Mouse (Mus musculus): ENCODE data around the gene Il1r1. TPM values are rescaled to one million over a fixed set of nuclear protein-coding genes. Genes with fewer than 3 reads are reported as not detected.

The Il1r1 gene
- polyA plus RNA-seq, 1 experiment from 2014 or later = 11.4 TPM

DNA sequence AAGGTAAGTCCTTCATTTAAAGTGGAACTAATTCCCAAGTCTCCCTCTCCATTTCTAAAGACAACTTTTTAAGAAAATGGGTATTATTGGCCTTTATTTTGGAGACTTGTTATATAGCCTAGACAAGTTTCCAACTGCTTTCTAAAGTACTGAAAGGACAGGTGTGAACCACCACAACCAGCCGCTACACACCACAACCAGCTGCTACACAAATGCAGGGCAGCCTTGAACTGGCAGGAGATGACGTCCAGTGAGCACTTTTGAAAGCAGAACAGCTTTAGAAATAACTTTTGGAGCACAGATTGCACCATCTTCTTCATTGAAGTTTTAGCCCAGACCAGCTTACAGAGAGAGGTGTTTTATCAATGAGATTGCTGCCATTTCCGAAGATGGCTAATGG is 102.7 kb downstream of the Il1r1 start:
- H3K27me3 ChIP-seq (ENCODE audit: control insufficient read depth, insufficient read depth, low read length) = no peaks in the 10 kb centered on the region
- H3K4me3 ChIP-seq (replicated peaks; ENCODE audit: low read length) = no peak overlapping the region
- no peaks in the 10 kb centered on the region for H3K4me1 ChIP-seq (ENCODE audit: control insufficient read depth, insufficient read depth, low read length)
- H3K9me3 ChIP-seq (replicated peaks; ENCODE audit: control insufficient read depth, low read length) = no peaks in the 10 kb centered on the region
- no peak overlapping the region for H3K27ac ChIP-seq (ENCODE audit: low read length)
- WGBS = 85% methylated on average over 3 of the region's 3 CpGs
- H3K4me2 ChIP-seq (ENCODE audit: low read depth, low read length) = no peak overlapping the region
- H3K36me3 ChIP-seq (ENCODE audit: control insufficient read depth, insufficient read depth, low read length) = no peaks in the 10 kb centered on the region
- no peak overlapping the region for H3K9ac ChIP-seq (ENCODE audit: low read length)
- ATAC-seq (ENCODE audit: insufficient read depth, low FRiP score) = no peak

DNA sequence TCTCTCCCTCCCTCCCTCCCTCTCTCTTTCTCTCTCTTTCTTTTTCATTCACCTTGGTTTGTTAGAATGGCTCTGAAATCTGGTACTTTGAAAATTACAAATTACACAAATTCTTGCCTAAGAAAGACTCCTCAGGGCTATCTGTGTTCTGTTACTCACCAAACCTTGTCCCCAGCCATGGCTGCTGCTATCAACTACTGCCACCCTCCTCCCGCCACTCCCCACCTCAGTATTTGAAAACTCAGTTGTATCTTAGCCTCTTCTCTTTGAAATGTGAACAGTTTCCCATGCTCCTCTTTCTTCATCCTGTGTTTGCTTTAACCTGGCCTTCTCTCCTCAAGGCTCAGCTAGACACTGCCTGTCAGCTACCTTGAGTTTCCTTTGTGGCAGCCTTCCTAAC is 104.6 kb downstream of the Il1r1 start:
- Histone ChIP-seq H3K27ac (ENCODE audit: low read length) (no peak overlapping the region), H3K27me3 (ENCODE audit: control insufficient read depth, insufficient read depth, low read length) (no peaks in the 10 kb centered on the region), H3K4me2 (ENCODE audit: low read depth, low read length) (no peak overlapping the region), H3K36me3 (ENCODE audit: control insufficient read depth, insufficient read depth, low read length) (no peaks in the 10 kb centered on the region), H3K4me1 (ENCODE audit: control insufficient read depth, insufficient read depth, low read length) (no peaks in the 10 kb centered on the region), H3K4me3 (replicated peaks; ENCODE audit: low read length) (no peak overlapping the region), H3K9me3 (replicated peaks; ENCODE audit: control insufficient read depth, low read length) (no peaks in the 10 kb centered on the region), H3K9ac (ENCODE audit: low read length) (no peak overlapping the region)
- 68% methylated on average over 1 of the region's 1 CpGs for WGBS
- no peak for ATAC-seq (ENCODE audit: insufficient read depth, low FRiP score)

DNA sequence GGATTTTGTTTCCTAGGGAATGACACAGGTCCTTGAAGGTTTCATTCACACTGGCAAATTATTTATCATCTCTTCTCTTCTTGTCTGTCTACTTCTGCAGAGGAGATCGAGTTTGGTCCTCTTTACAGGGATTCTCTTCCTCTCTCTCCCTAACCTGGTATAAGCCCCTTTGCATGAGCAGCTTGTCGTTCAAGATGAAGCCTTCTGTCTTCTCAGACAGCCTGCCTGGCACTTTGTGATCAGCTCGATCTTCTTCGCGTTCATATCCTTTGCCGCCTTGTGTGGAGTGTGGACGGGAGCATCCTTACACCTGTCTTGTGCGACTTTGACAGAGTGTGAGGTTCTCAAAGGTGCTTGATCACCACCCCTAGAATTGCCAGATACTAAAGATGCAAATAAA is 105.3 kb downstream of the Il1r1 start:
- Histone ChIP-seq H3K4me2 (ENCODE audit: low read depth, low read length) (no peak overlapping the region), H3K27me3 (ENCODE audit: control insufficient read depth, insufficient read depth, low read length) (no peaks in the 10 kb centered on the region), H3K4me3 (replicated peaks; ENCODE audit: low read length) (no peak overlapping the region), H3K27ac (ENCODE audit: low read length) (no peak overlapping the region), H3K4me1 (ENCODE audit: control insufficient read depth, insufficient read depth, low read length) (no peaks in the 10 kb centered on the region), H3K9ac (ENCODE audit: low read length) (no peak overlapping the region), H3K36me3 (ENCODE audit: control insufficient read depth, insufficient read depth, low read length) (no peaks in the 10 kb centered on the region), H3K9me3 (replicated peaks; ENCODE audit: control insufficient read depth, low read length) (no peaks in the 10 kb centered on the region)
- no peak for ATAC-seq (ENCODE audit: insufficient read depth, low FRiP score)
- WGBS = 84% methylated on average over 8 of the region's 8 CpGs

DNA sequence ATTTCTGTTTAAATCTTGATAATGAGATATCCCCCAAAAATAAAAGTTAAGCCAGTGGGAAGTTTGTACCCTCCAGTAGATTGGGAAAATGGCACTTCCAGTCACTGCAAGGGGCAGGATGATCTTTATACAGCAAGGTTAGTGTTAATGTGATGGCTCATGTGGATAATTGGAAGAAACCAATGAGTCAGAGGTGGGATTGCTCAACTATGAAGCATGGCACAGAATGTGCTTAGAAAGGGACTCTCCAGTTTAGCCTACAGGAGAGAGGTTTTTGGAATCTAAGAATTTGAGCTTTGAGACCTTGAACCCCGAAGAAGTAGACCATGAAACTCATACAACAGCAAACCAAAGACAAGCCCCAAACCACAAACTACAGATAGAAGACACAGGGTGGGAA is 114.5 kb downstream of the Il1r1 start:
- H3K27me3 ChIP-seq (ENCODE audit: control insufficient read depth, insufficient read depth, low read length) = no peaks in the 10 kb centered on the region
- no peaks in the 10 kb centered on the region for H3K36me3 ChIP-seq (ENCODE audit: control insufficient read depth, insufficient read depth, low read length)
- no peak for ATAC-seq (ENCODE audit: insufficient read depth, low FRiP score)
- H3K9ac ChIP-seq (ENCODE audit: low read length) = no peak overlapping the region
- no peaks in the 10 kb centered on the region for H3K9me3 ChIP-seq (replicated peaks; ENCODE audit: control insufficient read depth, low read length)
- no peak overlapping the region for H3K4me2 ChIP-seq (ENCODE audit: low read depth, low read length)
- H3K4me3 ChIP-seq (replicated peaks; ENCODE audit: low read length) = no peak overlapping the region
- 89% methylated on average over 1 of the region's 1 CpGs for WGBS
- no peaks in the 10 kb centered on the region for H3K4me1 ChIP-seq (ENCODE audit: control insufficient read depth, insufficient read depth, low read length)
- no peak overlapping the region for H3K27ac ChIP-seq (ENCODE audit: low read length)

DNA sequence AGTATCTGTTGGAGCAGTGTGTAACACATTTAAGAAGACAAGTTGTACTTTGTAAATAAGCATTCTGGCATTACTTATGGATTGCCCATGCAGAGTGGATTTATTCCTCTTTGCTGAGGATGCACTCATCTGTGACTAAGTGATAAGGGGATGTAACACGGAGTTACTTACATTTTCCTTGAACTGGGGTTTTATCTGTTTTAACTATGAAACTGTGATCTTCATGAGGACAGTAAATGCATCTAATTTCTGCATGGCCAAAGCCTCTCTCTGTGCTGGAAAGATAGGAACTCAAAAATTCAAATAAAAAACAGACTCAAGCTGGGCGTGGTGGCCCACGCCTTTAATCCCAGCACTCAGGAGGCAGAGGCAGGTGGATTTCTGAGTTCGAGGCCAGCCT is 115.2 kb downstream of the Il1r1 start:
- H3K4me3 ChIP-seq (replicated peaks; ENCODE audit: low read length) = no peak overlapping the region
- ATAC-seq (ENCODE audit: insufficient read depth, low FRiP score) = no peak
- H3K4me2 ChIP-seq (ENCODE audit: low read depth, low read length) = no peak overlapping the region
- no peaks in the 10 kb centered on the region for H3K4me1 ChIP-seq (ENCODE audit: control insufficient read depth, insufficient read depth, low read length)
- WGBS = 85% methylated on average over 4 of the region's 4 CpGs
- H3K27ac ChIP-seq (ENCODE audit: low read length) = no peak overlapping the region
- no peak overlapping the region for H3K9ac ChIP-seq (ENCODE audit: low read length)
- no peaks in the 10 kb centered on the region for H3K27me3 ChIP-seq (ENCODE audit: control insufficient read depth, insufficient read depth, low read length)
- no peaks in the 10 kb centered on the region for H3K36me3 ChIP-seq (ENCODE audit: control insufficient read depth, insufficient read depth, low read length)
- H3K9me3 ChIP-seq (replicated peaks; ENCODE audit: control insufficient read depth, low read length) = no peaks in the 10 kb centered on the region

DNA sequence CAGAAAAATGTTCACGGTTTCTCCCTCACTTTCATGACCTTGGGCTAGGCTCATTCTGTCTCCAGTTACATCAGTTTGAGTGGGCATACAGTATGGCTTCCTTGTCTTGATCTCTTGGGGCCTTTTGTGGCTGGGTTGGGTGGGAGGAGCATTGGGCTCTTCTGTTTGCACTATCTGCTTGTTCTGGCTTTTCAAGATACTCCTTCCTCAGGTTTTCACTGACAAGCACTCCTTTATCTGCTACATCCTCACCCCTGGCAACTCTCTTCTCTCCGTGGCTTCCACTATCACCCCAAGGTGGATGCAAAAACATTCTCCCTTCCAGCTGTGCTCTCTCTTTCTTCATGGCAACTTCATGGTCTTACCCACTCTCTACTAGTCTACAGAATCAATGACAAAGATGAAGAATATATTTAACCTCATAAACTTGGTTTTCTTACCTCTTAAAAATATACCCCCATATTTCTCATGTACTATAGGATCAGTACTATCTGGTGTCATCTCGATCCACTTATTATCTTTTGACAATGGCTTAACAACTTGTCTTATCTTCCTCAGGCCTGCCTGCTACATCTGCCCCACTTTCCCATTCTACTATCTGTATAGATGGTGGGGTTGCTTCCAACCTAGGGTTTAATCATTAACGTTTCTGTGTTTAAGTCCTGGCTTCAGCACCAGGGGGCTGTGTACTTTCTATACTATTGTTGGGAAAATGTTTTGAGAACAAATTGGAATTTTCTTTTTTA is 127.5 kb downstream of the Il1r1 start:
- WGBS = 67% methylated on average over 4 of the region's 4 CpGs
- no peaks in the 10 kb centered on the region for H3K9me3 ChIP-seq (replicated peaks; ENCODE audit: control insufficient read depth, low read length)
- no peak for ATAC-seq (ENCODE audit: insufficient read depth, low FRiP score)

DNA sequence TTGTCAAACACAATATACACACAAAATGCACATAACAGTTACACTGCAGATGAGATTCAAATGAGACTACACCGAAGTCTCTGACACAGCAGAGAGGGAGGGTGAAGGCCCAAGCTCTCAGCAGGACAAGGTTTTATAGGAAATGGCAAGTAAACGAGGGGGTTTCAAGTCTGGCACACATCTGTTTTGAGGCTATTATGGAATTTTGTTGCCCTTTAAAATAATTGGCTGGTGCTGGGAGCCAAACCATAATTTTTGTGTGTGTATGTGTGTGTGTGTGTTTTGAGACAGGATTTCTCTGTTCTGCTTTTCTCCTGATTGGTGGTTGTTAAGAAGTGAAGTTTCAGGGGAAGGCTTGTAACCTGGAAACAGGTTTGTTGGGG is 128.0 kb downstream of the Il1r1 start:
- Histone ChIP-seq H3K9ac (ENCODE audit: low read length) (no peak overlapping the region), H3K27ac (ENCODE audit: low read length) (no peak overlapping the region), H3K4me2 (ENCODE audit: low read depth, low read length) (no peak overlapping the region), H3K9me3 (replicated peaks; ENCODE audit: control insufficient read depth, low read length) (no peaks in the 10 kb centered on the region), H3K27me3 (ENCODE audit: control insufficient read depth, insufficient read depth, low read length) (no peaks in the 10 kb centered on the region), H3K36me3 (ENCODE audit: control insufficient read depth, insufficient read depth, low read length) (no peaks in the 10 kb centered on the region), H3K4me3 (replicated peaks; ENCODE audit: low read length) (no peak overlapping the region), H3K4me1 (ENCODE audit: control insufficient read depth, insufficient read depth, low read length) (0 out of 2 replicates have a peak, but pooled peaks cover 3% of the 10 kb centered on the region)
- ATAC-seq (ENCODE audit: insufficient read depth, low FRiP score) = no peak
- WGBS = 74% methylated on average over 2 of the region's 2 CpGs

More for the DNA sequence above, 127.5 kb downstream of the Il1r1 start:
- Histone ChIP-seq H3K4me2 (ENCODE audit: low read depth, low read length) (no peak overlapping the region), H3K27ac (ENCODE audit: low read length) (no peak overlapping the region), H3K9ac (ENCODE audit: low read length) (no peak overlapping the region), H3K4me1 (ENCODE audit: control insufficient read depth, insufficient read depth, low read length) (0 out of 2 replicates have a peak, but pooled peaks cover 1% of the 10 kb centered on the region), H3K36me3 (ENCODE audit: control insufficient read depth, insufficient read depth, low read length) (no peaks in the 10 kb centered on the region), H3K4me3 (replicated peaks; ENCODE audit: low read length) (no peak overlapping the region), H3K27me3 (ENCODE audit: control insufficient read depth, insufficient read depth, low read length) (no peaks in the 10 kb centered on the region)

DNA sequence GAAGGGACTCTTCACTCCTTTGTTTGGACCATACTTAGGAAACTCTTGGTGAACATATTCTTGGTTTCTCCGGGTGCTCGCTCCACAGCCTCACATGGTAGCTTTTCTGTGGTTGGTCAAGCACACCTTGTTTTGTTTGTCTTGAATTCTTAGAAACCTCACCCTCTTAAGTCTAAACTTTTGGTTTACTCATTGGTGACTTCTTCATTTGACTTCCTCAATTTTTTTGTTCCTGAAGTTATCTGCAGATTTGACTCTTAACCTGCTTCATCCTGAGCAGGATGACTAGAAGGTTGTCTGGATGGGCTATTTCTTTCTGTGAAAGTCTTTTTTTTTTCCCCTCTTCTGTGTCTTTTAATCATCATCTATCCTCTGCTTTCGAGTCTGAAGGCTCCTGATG is 129.8 kb downstream of the Il1r1 start:
- Histone ChIP-seq H3K27ac (ENCODE audit: low read length) (no peak overlapping the region), H3K9ac (ENCODE audit: low read length) (no peak overlapping the region), H3K4me2 (ENCODE audit: low read depth, low read length) (no peak overlapping the region), H3K9me3 (replicated peaks; ENCODE audit: control insufficient read depth, low read length) (no peaks in the 10 kb centered on the region), H3K27me3 (ENCODE audit: control insufficient read depth, insufficient read depth, low read length) (no peaks in the 10 kb centered on the region), H3K36me3 (ENCODE audit: control insufficient read depth, insufficient read depth, low read length) (no peaks in the 10 kb centered on the region), H3K4me1 (ENCODE audit: control insufficient read depth, insufficient read depth, low read length) (0 out of 2 replicates have a peak, but pooled peaks cover 3% of the 10 kb centered on the region), H3K4me3 (replicated peaks; ENCODE audit: low read length) (no peak overlapping the region)
- ATAC-seq (ENCODE audit: insufficient read depth, low FRiP score) = no peak
- WGBS = 85% methylated on average over 3 of the region's 3 CpGs

DNA sequence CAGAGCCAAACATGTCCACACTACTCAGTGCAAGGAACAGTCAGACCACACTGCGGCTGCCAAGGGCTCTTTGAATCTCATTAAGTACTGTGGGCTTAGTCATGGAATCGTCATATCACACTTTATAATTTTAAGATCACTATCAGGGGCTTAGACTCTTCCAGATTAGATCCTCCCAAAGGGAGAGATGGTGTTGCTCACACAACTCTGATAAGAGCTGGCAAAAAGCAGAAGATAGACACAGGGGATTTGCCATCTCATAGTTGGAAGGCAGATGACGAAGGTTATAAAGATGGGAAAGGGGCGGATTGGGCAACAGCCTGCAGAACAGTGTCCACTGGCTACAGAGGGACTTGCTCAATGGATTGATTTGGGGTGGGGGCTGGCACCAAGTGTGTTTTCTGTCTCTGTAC is 130.6 kb downstream of the Il1r1 start:
- no peaks in the 10 kb centered on the region for H3K27me3 ChIP-seq (ENCODE audit: control insufficient read depth, insufficient read depth, low read length)
- no peak overlapping the region for H3K9ac ChIP-seq (ENCODE audit: low read length)
- no peak overlapping the region for H3K4me2 ChIP-seq (ENCODE audit: low read depth, low read length)
- no peaks in the 10 kb centered on the region for H3K36me3 ChIP-seq (ENCODE audit: control insufficient read depth, insufficient read depth, low read length)
- ATAC-seq (ENCODE audit: insufficient read depth, low FRiP score) = no peak
- no peak overlapping the region for H3K27ac ChIP-seq (ENCODE audit: low read length)
- H3K4me3 ChIP-seq (replicated peaks; ENCODE audit: low read length) = no peak overlapping the region
- 0 out of 2 replicates have a peak, but pooled peaks cover 3% of the 10 kb centered on the region for H3K4me1 ChIP-seq (ENCODE audit: control insufficient read depth, insufficient read depth, low read length)
- H3K9me3 ChIP-seq (replicated peaks; ENCODE audit: control insufficient read depth, low read length) = no peaks in the 10 kb centered on the region
- 83% methylated on average over 4 of the region's 4 CpGs for WGBS

Data from stomach, embryonic 16.5 days (tissue).